Mouse (Mus musculus): Measurements from ENCODE around the gene Ccl22.

Ccl22 gene

DNA sequence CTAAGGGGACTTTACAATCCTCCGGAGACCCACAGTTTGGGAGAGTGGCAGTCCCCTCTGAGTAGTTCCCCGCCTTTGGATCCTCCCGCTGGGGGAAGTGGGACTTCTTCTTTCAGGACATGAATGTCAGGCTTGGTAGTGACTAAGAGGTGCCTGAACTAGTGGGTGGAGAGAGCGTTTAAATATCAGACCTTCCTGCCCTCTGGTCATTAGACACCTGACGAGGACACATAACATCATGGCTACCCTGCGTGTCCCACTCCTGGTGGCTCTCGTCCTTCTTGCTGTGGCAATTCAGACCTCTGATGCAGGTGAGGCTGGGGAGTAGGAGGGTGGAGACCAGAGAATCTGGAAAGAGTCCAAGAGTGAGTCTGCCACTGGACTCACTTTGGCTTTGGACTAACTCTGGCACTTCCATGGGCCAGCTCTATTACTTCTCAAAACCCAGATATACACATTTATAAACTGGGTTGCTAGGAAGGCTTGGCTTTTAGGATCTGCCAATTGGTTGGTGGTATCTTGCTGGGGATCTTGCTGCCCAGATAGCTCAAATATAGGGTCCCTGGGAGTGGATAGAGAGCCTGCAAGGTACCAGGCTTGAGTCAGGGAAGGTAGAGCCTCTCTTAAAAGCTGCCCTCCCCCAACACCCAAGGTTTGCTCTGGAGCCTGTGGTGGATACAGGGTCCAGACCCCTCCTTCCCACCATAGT is at the start of gene Ccl22:
Ccl22 (plus strand) TSS at position 115 of the 709 bp plus-strand sequence.
- DNase-seq (ENCODE audit: low spot score): no peak

GRCm38 (mm10) chr8:94695994-94696384 is 49.4 kb upstream of the Ccl22 start, which contains the start of gene Pllp:
Gene Pllp, minus strand, starts transcription at chr8:94696278.
- DNase-seq (ENCODE audit: low spot score): peak; percentile 70

- no peak for DNase-seq (ENCODE audit: low spot score)
These were observed 48.8 kb upstream of the Ccl22 start for GRCm38 (mm10) chr8:94696566-94696965.

DNA sequence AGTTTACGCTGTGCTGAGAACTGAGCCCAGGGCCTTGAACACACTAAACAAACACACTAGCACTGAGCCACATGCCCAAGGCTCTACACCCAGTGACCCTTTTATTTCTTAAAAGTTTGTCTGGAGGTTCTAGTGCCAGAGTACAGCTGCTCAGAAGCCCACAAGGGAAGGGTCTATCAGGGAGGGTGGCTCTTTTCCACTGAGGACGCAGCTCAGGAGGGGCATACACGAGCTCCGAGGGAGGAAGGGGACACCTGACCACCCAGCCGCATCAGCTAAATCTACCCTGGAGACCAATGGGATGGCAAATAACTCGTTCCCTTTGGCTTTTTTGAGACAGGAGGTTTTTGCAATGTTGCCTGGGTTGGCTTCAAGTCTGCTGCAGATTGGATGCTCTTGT is 47.4 kb upstream of the Ccl22 start:
- DNase-seq (ENCODE audit: low spot score): no peak

- no peak for DNase-seq (ENCODE audit: low spot score)
These were observed 46.0 kb upstream of the Ccl22 start for GRCm38 (mm10) chr8:94699366-94699765.

GRCm38 (mm10) chr8:94700421-94700935 is 44.9 kb upstream of the Ccl22 start:
- no peak for DNase-seq (ENCODE audit: low spot score)

GRCm38 (mm10) chr8:94702156-94702555 is 43.2 kb upstream of the Ccl22 start:
- DNase-seq (ENCODE audit: low spot score): no peak

DNA sequence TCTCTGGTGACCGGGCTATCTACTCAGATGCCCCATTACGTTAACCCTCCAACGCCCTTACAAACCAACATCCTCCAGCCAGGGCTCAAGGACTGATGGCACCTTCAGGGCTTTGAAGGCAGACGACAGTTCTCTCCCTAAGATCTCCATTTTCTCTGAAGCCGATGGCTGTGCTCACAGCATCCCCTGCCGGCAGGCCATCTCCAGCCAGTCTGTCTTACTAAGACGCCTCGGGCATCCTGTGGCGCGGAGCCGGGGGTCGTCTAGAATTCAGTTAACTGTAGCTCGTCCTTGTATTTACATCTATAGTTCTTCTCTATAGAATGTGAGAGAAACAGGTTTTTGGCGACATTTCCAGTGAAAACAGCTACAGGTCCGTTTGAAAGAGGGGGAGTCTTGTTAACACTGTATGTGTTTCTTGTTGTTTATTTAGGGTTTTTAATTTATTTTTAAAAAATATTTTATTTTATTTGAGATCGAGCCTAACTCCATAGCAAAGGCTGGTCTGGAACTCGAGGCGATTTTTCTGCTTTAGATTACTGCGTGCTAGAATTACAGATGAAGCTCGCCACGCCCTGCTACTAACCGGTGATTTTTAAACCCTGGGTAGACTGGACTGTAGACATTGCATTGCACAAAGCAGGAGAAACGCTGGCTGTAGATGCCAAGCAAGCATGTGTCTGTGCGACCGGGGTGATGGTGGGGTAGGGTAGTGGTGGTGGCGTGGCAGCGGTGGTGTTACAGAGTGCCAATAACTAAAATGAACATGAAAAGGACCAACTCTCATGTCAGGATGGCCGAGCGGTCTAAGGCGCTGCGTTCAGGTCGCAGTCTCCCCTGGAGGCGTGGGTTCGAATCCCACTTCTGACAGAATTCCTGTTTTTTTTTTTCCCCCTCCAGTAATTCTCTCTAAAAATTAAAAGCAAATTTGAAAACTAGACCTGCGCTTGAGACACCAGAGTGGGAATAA is 42.3 kb upstream of the Ccl22 start:
- DNase-seq (ENCODE audit: low spot score): peak; percentile 85

- peak; percentile 95 for DNase-seq (ENCODE audit: low spot score)
These were observed 41.3 kb upstream of the Ccl22 start for GRCm38 (mm10) chr8:94703972-94704668.

DNA sequence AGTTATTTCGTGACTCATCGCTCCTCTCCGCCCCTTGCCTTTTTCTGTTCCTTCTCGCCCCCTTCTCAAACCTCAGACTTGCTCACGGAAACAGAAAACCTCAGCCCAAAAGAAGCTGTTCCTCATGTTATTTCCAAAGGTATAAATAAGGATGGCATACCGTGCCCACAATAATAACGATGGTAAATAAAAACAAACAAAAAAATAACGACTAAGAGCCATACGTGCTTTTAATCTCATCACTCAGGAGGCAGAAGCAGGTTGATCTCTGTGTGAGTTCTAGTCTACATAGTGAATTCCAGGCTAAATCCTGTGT is 40.8 kb upstream of the Ccl22 start:
- no peak for DNase-seq (ENCODE audit: low spot score)

- DNase-seq (ENCODE audit: low spot score): no peak
These were observed 39.7 kb upstream of the Ccl22 start for GRCm38 (mm10) chr8:94705581-94706245.

- no peak for DNase-seq (ENCODE audit: low spot score)
These were observed 38.5 kb upstream of the Ccl22 start for GRCm38 (mm10) chr8:94706732-94707395.

DNA sequence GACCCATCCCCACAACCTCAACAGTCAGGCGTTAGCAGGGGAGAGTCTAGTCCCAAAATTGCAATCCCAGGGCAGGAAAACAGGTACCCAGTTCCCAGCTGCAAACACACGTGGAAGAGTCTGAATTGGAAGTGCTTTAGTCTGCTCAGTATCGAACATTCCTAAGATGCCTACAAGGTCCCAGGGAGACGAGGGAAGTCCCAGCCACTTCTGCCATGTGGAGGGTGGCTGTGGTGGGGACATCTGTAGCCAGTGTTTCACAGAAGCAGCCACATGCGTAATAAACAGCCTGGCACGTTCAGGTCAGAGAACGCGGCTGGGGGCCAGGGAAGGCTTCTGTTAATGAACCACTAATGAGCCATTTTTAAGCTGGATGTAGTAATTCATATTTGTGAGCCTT is 35.1 kb upstream of the Ccl22 start:
- DNase-seq (ENCODE audit: low spot score): no peak

DNA sequence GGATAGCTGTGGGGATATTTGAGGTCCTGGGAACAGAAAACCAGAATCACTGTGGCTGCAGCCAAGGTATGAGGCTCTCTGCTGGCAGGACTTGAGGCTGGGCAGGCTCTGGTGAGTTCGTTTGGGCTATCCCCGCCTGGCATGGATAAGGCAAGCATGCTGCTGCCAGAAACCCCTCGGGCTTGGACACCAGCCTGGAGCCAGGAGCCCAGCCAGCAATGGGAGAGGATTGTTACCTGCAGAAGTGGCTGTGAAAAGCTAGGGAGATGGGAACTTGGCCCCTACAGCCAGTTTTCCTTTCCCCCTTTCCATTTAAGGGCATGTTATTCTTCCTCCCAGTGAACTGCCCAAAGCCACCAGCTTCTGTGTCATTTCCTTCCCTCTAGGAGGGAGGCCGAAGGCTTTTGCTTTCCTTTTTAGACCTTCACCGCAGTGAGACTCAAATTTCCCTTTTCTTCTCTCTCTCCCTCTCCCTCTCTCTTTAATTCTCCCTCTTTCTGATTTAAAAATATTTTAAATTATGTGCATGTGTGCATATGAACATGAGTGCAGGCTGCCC is 34.2 kb upstream of the Ccl22 start:
- peak; percentile 42 for DNase-seq (ENCODE audit: low spot score)

DNA sequence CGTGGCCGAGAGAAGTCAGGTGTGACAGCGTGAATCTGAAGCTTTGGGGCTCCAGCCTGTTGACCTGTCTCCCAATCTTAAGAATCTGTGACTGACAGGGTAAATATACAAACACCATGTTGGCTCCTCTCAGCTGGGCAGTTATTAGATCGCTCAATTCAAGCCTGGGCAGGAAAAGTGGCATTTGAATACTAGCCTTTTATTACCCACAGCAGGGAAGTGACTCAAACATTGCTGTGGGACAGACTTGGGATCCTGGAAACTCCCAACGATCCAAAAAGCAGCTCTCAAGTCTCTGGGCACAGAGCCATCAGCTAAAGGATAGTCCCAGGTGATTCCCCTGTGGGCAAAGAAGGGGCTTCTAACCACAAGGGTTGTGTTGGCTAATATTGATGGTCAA is 30.8 kb upstream of the Ccl22 start:
- DNase-seq (ENCODE audit: low spot score): no peak

DNA sequence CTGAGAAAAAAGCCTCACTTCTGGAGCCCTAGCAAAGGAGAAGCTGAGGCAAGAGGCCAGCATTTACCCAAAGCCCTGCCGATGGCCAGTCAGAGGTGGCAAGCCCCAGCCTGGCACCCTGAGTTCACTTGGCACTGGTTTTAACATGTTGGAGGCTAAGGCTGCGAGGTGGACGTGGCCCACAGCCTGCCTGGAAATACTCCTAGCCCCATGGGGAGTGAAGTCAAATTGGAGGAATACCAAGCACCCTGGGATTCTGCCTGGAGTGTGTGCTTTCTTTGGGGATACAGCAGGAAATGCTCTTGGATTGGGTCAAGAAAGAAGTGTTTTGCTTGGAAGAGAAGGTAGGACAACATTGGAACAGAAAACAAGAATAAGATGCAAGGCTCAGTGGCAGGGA is 29.5 kb upstream of the Ccl22 start:
- DNase-seq (ENCODE audit: low spot score): no peak

GRCm38 (mm10) chr8:94716841-94717240 is 28.5 kb upstream of the Ccl22 start:
- no peak for DNase-seq (ENCODE audit: low spot score)

DNA sequence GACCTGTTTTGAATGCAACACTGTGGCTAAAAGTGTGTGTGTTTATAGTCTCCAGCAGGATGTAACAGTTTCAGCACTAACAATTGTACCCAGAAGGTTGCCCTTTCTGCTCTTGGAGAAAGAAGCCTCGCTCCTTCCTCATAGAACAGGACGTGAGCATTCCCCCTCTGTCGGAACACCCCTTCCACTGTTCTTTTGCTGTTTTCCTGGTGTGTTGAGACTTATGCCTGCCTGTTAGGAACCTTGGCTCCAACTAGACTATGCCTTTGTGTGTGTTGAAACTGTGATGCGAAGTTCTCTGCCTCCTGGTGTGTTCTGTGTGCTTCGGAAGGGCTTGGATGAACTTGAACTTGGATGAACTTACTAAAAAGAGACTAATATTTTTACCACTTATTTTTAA is 19.4 kb upstream of the Ccl22 start:
- DNase-seq (ENCODE audit: low spot score): no peak

DNA sequence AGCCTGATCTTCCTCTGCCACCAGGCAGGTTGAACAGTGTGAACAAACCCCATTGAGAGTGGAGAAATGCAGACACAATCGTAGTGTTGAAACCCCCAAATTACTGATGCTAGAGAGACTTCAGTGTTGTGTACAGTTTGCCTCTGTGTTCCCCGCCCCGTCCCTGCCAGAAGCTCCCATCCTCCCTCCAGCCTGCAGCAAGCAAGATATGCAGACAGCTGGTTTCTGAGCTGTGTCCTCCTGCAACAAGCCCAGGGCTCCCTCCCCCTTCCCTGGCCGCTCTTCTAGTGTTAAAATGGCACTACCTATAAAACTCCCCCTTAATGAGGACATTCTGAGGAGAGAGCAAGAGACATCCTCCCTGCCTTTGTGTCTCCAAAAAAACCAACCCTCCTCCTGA is 16.1 kb upstream of the Ccl22 start:
- DNase-seq (ENCODE audit: low spot score): no peak

DNA sequence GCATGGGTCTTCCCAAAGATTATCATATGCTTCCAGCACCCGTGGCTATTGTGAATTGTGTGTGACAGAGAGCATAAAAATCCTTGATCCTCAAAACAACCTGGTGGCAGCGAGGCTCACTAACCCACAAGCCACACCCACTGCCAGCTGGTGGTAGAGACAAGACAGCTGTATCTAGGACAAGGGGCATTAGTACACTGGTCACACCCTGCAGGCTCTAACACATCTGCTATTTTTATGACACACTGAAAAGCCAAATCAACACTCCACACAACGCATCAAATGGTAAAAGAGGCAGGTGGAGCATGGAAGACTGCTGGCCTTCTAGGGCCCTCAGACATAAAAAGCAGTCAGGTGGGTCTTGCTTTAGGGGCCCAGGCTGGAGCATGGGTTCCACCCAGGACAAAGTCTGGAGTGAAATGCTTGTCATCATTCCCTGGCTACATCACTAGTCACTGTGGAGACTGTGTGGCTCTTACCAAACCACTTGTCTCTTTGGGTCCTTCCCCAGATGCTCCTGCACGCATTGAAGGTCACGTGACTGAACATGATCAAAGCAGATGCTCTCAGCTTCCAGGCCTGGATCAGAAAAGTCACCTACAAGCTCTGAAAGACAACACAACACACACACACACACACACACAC is 11.4 kb upstream of the Ccl22 start:
- no peak for DNase-seq (ENCODE audit: low spot score)

Data from urinary bladder, postnatal 14 days (tissue).